Mouse (Mus musculus): ENCODE results near the gene Zbtb22. TPM values are rescaled to one million over a fixed set of nuclear protein-coding genes. Genes with fewer than 3 reads are reported as not detected.

The Zbtb22 gene
- polyA plus RNA-seq, 1 experiment from 2014 or later, result 15.4 TPM

- Histone ChIP-seq H3K36me3 (no peaks in the 10 kb centered on the region; the same call in 1 of the 2 replicates), H3K4me3 (replicated peaks) (peak overlapping the region; percentile 81), H3K9me3 (no peaks in the 10 kb centered on the region), H3K9ac (peak overlapping the region; percentile 53; the same call in 1 of the 2 replicates), H3K27me3 (replicated peaks) (no peaks in the 10 kb centered on the region), H3K4me2 (peak overlapping the region; percentile 95), H3K27ac (no peak overlapping the region), H3K4me1 (peaks cover 17% of the 10 kb centered on the region)
- ATAC-seq (ENCODE audit: insufficient read depth, low FRiP score, low read depth), result no peak
- 60% methylated on average over 21 of the region's 21 CpGs for WGBS
Measured at GRCm38 (mm10) chr17:33928251-33928947, 12.7 kb downstream of the Zbtb22 start.

- ATAC-seq (ENCODE audit: insufficient read depth, low FRiP score, low read depth), result peak; percentile 83
- whole genome bisulfite sequencing, result under 1% methylated on average over 75 of the region's 80 CpGs
- peaks cover 17% of the 10 kb centered on the region for H3K4me1 ChIP-seq
Measured at GRCm38 (mm10) chr17:33929371-33930279, 13.9 kb downstream of the Zbtb22 start, which contains the start of gene Rgl2. TSS of gene Rgl2 (plus strand) at chr17:33929543.

GRCm38 (mm10) chr17:33930280-33931158 is 14.8 kb downstream of the Zbtb22 start:
- Histone ChIP-seq H3K4me1 (peaks cover 17% of the 10 kb centered on the region), H3K9me3 (no peaks in the 10 kb centered on the region)

More at GRCm38 (mm10) chr17:33929371-33930279, 13.9 kb downstream of the Zbtb22 start, which contains the start of gene Rgl2:
- peak within 1 kb of the TSS; percentile 68 for H3K9ac ChIP-seq
- no peaks in the 10 kb centered on the region for H3K27me3 ChIP-seq (replicated peaks)
- H3K4me3 ChIP-seq (replicated peaks), result peak within 1 kb of the TSS; percentile 81
- H3K36me3 ChIP-seq, result no peaks in the 10 kb centered on the region; the same call in 1 of the 2 replicates
- H3K27ac ChIP-seq, result peak within 1 kb of the TSS; percentile 98
- H3K4me2 ChIP-seq, result peak within 1 kb of the TSS; percentile 95
- no peaks in the 10 kb centered on the region for H3K9me3 ChIP-seq

GRCm38 (mm10) chr17:33931159-33931866 is 15.6 kb downstream of the Zbtb22 start:
- H3K4me1 ChIP-seq, result peaks cover 17% of the 10 kb centered on the region
- WGBS, result 41% methylated on average over 18 of the region's 18 CpGs
- no peak for ATAC-seq (ENCODE audit: insufficient read depth, low FRiP score, low read depth)
- H3K9ac ChIP-seq, result 0 out of 2 replicates have a peak overlapping the region, but pooled peaks have one; percentile 10
- H3K36me3 ChIP-seq, result 0 out of 2 replicates have a peak, but pooled peaks cover 7% of the 10 kb centered on the region
- H3K27me3 ChIP-seq (replicated peaks), result no peaks in the 10 kb centered on the region
- H3K4me3 ChIP-seq (replicated peaks), result peak overlapping the region; percentile 81
- H3K27ac ChIP-seq, result peak overlapping the region; percentile 98
- peak overlapping the region; percentile 95 for H3K4me2 ChIP-seq
- no peaks in the 10 kb centered on the region for H3K9me3 ChIP-seq

More at GRCm38 (mm10) chr17:33930280-33931158, 14.8 kb downstream of the Zbtb22 start:
- Histone ChIP-seq H3K4me3 (replicated peaks) (peak overlapping the region; percentile 81), H3K27ac (peak overlapping the region; percentile 98), H3K9ac (peak overlapping the region; percentile 68), H3K36me3 (peaks cover 4% of the 10 kb centered on the region; the same call in 1 of the 2 replicates), H3K4me2 (peak overlapping the region; percentile 95), H3K27me3 (replicated peaks) (no peaks in the 10 kb centered on the region)
- WGBS, result under 1% methylated on average over 40 of the region's 45 CpGs
- ATAC-seq (ENCODE audit: insufficient read depth, low FRiP score, low read depth), result peak; percentile 28; the same call in 1 of the 2 replicates

- H3K9me3 ChIP-seq, result no peaks in the 10 kb centered on the region
- no peak overlapping the region for H3K4me3 ChIP-seq (replicated peaks)
- 94% methylated on average over 11 of the region's 11 CpGs for WGBS
- H3K36me3 ChIP-seq, result peaks cover 8% of the 10 kb centered on the region; the same call in 1 of the 2 replicates
- H3K9ac ChIP-seq, result no peak overlapping the region
- H3K27me3 ChIP-seq (replicated peaks), result no peaks in the 10 kb centered on the region
- no peak overlapping the region for H3K4me2 ChIP-seq
- H3K4me1 ChIP-seq, result peaks cover 17% of the 10 kb centered on the region
- ATAC-seq (ENCODE audit: insufficient read depth, low FRiP score, low read depth), result no peak
- H3K27ac ChIP-seq, result no peak overlapping the region
Measured at GRCm38 (mm10) chr17:33931947-33932346, 16.2 kb downstream of the Zbtb22 start.

- Histone ChIP-seq H3K4me1 (peaks cover 17% of the 10 kb centered on the region), H3K9ac (no peak overlapping the region), H3K9me3 (no peaks in the 10 kb centered on the region), H3K36me3 (peaks cover 13% of the 10 kb centered on the region), H3K4me3 (replicated peaks) (no peak overlapping the region), H3K27me3 (replicated peaks) (no peaks in the 10 kb centered on the region), H3K27ac (no peak overlapping the region), H3K4me2 (no peak overlapping the region)
- ATAC-seq (ENCODE audit: insufficient read depth, low FRiP score, low read depth), result no peak
- WGBS, result 91% methylated on average over 14 of the region's 14 CpGs
Measured at GRCm38 (mm10) chr17:33932448-33932847, 16.7 kb downstream of the Zbtb22 start.

GRCm38 (mm10) chr17:33932970-33933369 is 17.3 kb downstream of the Zbtb22 start:
- Histone ChIP-seq H3K9me3 (no peaks in the 10 kb centered on the region), H3K4me2 (no peak overlapping the region), H3K27me3 (replicated peaks) (no peaks in the 10 kb centered on the region), H3K27ac (no peak overlapping the region), H3K36me3 (peaks cover 15% of the 10 kb centered on the region), H3K4me3 (replicated peaks) (no peak overlapping the region), H3K4me1 (peaks cover 17% of the 10 kb centered on the region), H3K9ac (no peak overlapping the region)
- ATAC-seq (ENCODE audit: insufficient read depth, low FRiP score, low read depth), result no peak
- 91% methylated on average over 15 of the region's 15 CpGs for WGBS

GRCm38 (mm10) chr17:33935422-33936055 is 19.8 kb downstream of the Zbtb22 start:
- Histone ChIP-seq H3K9me3 (no peaks in the 10 kb centered on the region), H3K4me1 (peaks cover 20% of the 10 kb centered on the region), H3K9ac (no peak overlapping the region), H3K27me3 (replicated peaks) (no peaks in the 10 kb centered on the region), H3K4me2 (no peak overlapping the region), H3K36me3 (peaks cover 20% of the 10 kb centered on the region), H3K4me3 (replicated peaks) (no peak overlapping the region), H3K27ac (no peak overlapping the region)
- 80% methylated on average over 21 of the region's 21 CpGs for WGBS
- ATAC-seq (ENCODE audit: insufficient read depth, low FRiP score, low read depth), result no peak

- Histone ChIP-seq H3K9me3 (no peaks in the 10 kb centered on the region), H3K36me3 (peaks cover 20% of the 10 kb centered on the region), H3K4me3 (replicated peaks) (no peak overlapping the region), H3K4me1 (peaks cover 23% of the 10 kb centered on the region), H3K9ac (no peak overlapping the region), H3K4me2 (no peak overlapping the region), H3K27me3 (replicated peaks) (no peaks in the 10 kb centered on the region), H3K27ac (no peak overlapping the region)
- ATAC-seq (ENCODE audit: insufficient read depth, low FRiP score, low read depth), result no peak
- WGBS, result 79% methylated on average over 15 of the region's 15 CpGs
Measured at GRCm38 (mm10) chr17:33936993-33937392, 21.3 kb downstream of the Zbtb22 start.

GRCm38 (mm10) chr17:33938783-33939182 is 23.1 kb downstream of the Zbtb22 start:
- peaks cover 24% of the 10 kb centered on the region for H3K4me1 ChIP-seq
- no peak overlapping the region for H3K9ac ChIP-seq
- WGBS, result 75% methylated on average over 11 of the region's 11 CpGs
- no peaks in the 10 kb centered on the region for H3K27me3 ChIP-seq (replicated peaks)
- ATAC-seq (ENCODE audit: insufficient read depth, low FRiP score, low read depth), result no peak
- H3K4me2 ChIP-seq, result peak overlapping the region; percentile 94
- peaks cover 23% of the 10 kb centered on the region for H3K36me3 ChIP-seq
- no peaks in the 10 kb centered on the region for H3K9me3 ChIP-seq
- peak overlapping the region; percentile 89; the same call in 1 of the 2 replicates for H3K4me3 ChIP-seq (replicated peaks)
- no peak overlapping the region for H3K27ac ChIP-seq

All from stomach, embryonic 15.5 days (tissue).